Mouse (Mus musculus) splenic B cell, adult 2 months (primary cell): ENCODE results near the gene Pitpnm2.

Experiments used
- DNase-seq: peaks from one replicate; pipeline ENCODE4 v3.0.0-alpha.2; 2011; ENCODE audit warnings: low read depth, low spot score
- H3K27me3 ChIP-seq: 2 replicates; pipeline ENCODE4 v1.6.1; 2012; ENCODE audit warnings: mild to moderate bottlenecking, low read length, moderate library complexity, mixed read lengths; ENCODE audit not compliant: control insufficient read depth, poor library complexity, insufficient read depth, severe bottlenecking
- H3K36me3 ChIP-seq: 2 replicates; pipeline ENCODE4 v1.6.1; 2012; ENCODE audit warnings: mild to moderate bottlenecking, low read length, moderate library complexity, mixed read lengths; ENCODE audit not compliant: control insufficient read depth, poor library complexity, insufficient read depth, severe bottlenecking

Gene Pitpnm2

GRCm38 (mm10) chr5:124258026-124258425 is 8.5 kb upstream of the Pitpnm2 start:
- Histone ChIP-seq H3K27me3 (no peaks in the 10 kb centered on the region), H3K36me3 (peaks cover 4% of the 10 kb centered on the region)
- DNase-seq = no peak

DNA sequence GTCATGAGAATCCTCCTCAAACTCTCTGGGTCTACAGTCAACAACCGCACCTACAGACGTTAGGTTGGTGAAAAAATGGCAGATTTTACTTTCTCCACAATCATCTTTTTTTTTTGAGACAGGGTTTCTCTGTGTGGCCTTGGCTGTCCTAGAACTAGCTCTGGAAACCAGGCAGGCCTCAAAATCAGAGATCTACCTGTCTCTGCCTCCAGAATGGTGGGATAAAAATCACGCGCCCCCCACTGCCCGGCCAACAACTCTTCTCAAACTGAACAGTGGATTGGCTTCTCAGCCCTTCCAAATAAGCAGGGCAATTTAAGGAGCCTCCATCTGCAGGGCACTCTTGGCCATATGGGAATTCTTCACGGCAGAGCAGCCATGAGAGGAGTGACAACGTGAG is 5.6 kb upstream of the Pitpnm2 start:
- DNase-seq = no peak
- Histone ChIP-seq H3K27me3 (no peaks in the 10 kb centered on the region), H3K36me3 (peaks cover 4% of the 10 kb centered on the region)

DNA sequence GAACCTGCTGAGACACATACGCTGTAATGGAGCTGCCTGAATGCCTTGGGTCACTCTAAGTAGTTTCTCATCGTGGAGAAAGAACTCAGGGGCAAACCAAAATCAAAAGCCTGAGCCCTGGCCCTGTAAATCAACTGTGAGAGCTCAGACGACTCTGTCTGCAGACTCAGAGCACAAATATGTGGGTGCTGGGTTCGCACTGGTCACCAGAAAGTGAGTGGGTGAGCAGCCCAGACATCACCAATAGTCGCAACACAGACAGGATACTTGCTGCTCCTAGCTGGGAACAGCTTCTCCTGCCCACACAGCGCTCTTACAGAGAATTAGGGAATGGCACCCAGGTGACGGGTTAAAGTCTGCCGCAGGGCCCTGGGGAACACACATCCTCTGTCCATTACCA is 4.0 kb upstream of the Pitpnm2 start:
- peaks cover 3% of the 10 kb centered on the region; the same call in 1 of the 2 replicates for H3K36me3 ChIP-seq
- no peak for DNase-seq
- no peaks in the 10 kb centered on the region for H3K27me3 ChIP-seq

GRCm38 (mm10) chr5:124252580-124253320 is 3.2 kb upstream of the Pitpnm2 start:
- DNase-seq = no peak
- H3K36me3 ChIP-seq = no peaks in the 10 kb centered on the region
- H3K27me3 ChIP-seq = no peaks in the 10 kb centered on the region

DNA sequence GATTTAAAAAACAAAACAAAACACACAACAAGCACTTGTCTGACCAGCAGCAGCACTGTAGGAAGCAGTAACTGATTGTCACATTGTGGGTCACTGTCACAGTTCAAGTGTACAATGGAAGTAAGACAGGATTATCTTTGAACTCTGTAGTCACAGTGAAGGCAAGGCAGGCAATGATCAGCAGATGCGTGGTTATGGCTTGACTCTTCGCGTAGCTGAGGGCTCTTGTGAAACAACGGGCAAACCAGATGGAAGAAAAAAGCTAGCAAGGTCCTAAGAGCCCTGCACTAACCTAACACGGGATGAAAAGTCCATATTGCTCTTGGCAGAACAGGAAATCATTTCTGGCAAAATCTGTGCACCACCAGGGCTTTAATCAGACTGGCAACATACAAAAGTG is 1.5 kb upstream of the Pitpnm2 start:
- H3K27me3 ChIP-seq = no peaks in the 10 kb centered on the region
- no peak for DNase-seq
- H3K36me3 ChIP-seq = no peaks in the 10 kb centered on the region

DNA sequence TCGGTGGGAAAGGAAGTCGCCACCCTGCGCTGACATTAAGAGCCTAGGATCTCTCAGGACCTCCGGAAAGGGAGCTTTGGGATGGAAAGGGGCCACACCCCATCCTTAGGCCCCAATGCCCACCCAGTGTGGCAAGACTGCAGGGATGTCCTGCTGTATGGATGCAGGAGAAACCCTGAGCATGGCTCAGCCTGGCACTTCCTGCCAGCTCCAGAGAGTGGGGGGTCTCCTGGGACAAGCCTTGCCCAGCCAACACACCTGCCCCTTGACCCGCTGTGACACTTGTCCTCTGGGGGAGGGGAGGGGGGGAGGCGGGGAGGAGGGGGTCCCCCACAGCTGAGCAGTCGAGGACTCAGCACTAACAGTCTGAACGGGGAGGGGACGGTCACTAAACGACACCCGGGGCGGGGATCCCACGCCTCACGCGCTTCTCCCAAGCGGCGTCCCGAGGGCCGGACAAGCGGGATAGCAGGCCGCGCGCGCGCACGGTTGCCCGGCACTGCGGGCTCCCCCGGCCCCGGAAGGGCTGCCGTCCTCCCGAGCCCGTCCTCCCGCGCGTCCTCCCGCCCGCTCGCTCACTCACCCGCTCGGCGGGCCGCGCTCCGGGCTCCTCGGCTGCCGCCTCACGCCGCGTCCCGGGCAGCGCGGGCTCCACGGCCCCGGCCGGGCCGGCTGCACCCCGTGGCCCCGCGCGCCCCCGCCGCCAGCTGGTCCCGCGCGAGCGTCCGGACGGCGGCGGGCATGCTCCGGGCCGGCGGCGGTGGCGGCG is 531 bp downstream of the Pitpnm2 start:
- Histone ChIP-seq H3K36me3 (no peaks in the 10 kb centered on the region; the same call in 1 of the 2 replicates), H3K27me3 (no peaks in the 10 kb centered on the region)
- peak; percentile 57 for DNase-seq

GRCm38 (mm10) chr5:124247986-124248626 is 1.5 kb downstream of the Pitpnm2 start:
- H3K36me3 ChIP-seq = no peaks in the 10 kb centered on the region; the same call in 1 of the 2 replicates
- no peaks in the 10 kb centered on the region for H3K27me3 ChIP-seq
- DNase-seq = no peak

DNA sequence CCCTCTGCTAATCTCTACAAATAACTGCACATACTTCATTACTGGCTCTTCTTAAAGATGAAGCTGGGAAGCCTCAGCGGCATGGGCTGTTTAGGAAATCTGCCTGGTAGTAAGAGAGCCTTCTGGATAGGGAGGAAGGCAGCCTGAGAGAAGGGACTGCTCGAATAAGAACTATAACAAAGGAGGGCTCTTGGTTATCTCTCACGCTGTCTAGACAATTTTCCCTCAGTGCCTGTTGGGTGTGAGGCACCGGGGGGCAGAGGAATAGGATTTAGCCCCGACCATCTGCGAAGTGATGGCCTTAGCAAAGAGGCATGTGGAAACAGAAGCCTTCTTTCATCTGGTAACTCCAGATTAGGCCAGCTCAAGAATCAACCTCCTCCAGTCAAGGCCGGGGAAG is 2.3 kb downstream of the Pitpnm2 start:
- no peak for DNase-seq
- no peaks in the 10 kb centered on the region for H3K27me3 ChIP-seq
- H3K36me3 ChIP-seq = no peaks in the 10 kb centered on the region; the same call in 1 of the 2 replicates

DNA sequence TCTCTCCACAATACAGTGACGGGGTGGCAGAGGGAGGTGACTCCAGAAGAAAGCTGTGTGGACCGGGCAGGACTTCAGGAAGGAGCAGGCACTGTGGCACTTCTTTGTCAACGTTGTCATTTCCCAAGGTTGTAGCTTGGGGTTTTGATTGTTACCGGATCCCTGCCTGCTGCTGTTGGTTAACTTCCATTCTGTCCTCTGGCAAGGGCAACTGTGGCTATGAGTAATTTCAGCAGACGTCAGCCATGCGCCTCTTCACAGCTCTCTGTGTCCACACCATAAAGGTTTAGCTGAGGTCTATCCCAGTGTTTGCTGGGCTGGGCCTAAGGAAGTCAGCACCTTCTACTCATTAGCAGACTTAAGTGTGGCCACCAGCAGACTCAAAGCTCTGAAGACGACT is 4.7 kb downstream of the Pitpnm2 start:
- Histone ChIP-seq H3K36me3 (no peaks in the 10 kb centered on the region; the same call in 1 of the 2 replicates), H3K27me3 (no peaks in the 10 kb centered on the region; the same call in 1 of the 2 replicates)
- no peak for DNase-seq

DNA sequence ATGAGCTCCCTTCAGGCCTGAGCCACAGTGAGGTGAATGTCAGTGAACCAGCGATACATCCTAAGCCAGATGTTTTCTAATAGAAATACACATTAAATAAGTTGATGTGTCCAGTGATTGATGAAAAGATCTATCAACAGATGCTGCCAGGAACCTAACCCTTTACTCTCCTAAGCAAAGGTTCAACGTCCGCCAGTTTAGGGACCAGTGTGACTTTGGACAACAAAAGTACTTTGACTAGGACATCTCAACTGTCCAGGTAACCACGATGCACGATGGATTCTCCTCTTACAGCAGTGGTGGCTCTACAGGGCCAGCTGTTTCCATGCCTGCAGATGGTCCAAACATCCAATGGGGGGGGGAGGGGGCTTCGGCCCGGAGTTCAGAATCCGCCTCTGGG is 5.1 kb downstream of the Pitpnm2 start:
- Histone ChIP-seq H3K36me3 (no peaks in the 10 kb centered on the region; the same call in 1 of the 2 replicates), H3K27me3 (no peaks in the 10 kb centered on the region; the same call in 1 of the 2 replicates)
- no peak for DNase-seq

DNA sequence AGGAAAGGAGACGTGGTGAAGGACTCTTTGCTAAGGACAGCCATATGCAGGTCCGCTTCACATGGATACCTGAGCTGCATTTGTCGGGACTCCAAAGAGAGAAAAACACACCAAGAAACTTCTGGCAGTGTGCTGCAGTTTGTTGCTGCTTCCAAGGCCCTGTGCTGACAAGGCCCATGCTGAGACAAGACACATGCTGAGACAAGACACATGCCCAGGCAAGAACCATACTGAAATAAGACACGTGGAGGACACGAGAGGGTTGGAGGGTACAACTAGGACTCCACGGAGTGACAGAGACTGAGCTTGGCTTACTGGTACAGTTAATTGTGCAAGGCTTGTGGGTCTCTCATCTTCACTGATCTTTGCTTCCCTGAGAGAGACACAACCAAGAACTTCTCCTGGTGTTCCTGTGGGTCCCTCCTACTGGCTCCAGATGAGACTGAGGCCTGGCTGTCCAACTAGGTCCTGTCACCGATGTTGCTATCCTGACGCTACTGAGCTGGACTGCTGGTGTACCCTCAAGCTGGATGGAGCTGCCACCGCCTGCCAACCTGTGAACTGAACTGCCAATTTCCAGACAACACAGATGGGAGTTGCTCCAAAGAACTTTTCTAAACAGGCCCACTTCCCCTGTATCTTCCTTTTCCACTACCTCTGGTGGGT is 6.2 kb downstream of the Pitpnm2 start:
- Histone ChIP-seq H3K36me3 (no peaks in the 10 kb centered on the region; the same call in 1 of the 2 replicates), H3K27me3 (no peaks in the 10 kb centered on the region; the same call in 1 of the 2 replicates)
- DNase-seq = no peak

DNA sequence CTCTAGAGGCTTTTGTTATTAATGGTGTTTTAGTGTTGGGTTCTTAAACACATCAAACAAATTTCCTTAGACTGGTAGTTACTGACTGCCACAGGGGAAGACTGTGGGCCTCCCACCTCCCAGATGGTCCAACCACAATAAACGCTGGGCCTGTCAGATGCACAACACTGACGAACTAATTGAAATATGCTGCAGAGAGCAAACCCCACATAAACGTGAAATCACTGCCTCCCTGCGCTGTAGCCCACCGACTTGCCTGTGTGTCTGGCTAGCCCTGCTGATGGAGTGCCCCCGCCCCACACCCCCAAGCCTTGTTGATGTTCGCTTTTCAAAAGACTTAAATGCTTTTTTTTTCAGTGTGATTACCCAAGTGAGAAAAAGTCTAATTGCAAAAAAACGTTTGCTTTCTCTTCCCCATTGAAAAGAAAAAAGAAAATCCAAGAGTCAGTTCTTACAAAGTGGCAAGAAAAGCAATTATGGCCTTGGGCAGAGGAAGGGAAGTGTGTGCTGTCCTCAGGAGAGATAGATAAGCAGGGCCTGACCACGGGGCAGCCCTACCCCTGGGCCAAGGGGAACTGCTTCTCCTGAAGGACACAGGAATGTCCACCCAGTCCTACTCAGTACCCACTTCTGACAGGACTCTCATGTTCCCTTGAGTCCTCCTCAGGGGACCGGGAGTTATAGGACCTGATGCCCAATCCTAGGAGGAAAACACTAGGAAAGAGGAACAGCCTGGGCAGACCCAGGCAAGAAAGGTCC is 7.7 kb downstream of the Pitpnm2 start:
- peak; percentile 18 for DNase-seq

GRCm38 (mm10) chr5:124240841-124241685 is 8.5 kb downstream of the Pitpnm2 start:
- Histone ChIP-seq H3K36me3 (no peaks in the 10 kb centered on the region; the same call in 1 of the 2 replicates), H3K27me3 (no peaks in the 10 kb centered on the region; the same call in 1 of the 2 replicates)
- peak; percentile 61 for DNase-seq

More for the DNA sequence above, 7.7 kb downstream of the Pitpnm2 start:
- H3K27me3 ChIP-seq = no peaks in the 10 kb centered on the region; the same call in 1 of the 2 replicates
- H3K36me3 ChIP-seq = no peaks in the 10 kb centered on the region; the same call in 1 of the 2 replicates
